Mouse (Mus musculus) urinary bladder, postnatal 36 days (tissue): ENCODE measurements around the gene 2010111I01Rik.

Experiments
- DNase-seq, 2 experiments: peaks; one replicate each; pipeline ENCODE4 v3.0.0; 2022; ENCODE audit warnings: low spot score in 2 of 2, mixed read lengths in 1 of 2

The 2010111I01Rik gene

DNA sequence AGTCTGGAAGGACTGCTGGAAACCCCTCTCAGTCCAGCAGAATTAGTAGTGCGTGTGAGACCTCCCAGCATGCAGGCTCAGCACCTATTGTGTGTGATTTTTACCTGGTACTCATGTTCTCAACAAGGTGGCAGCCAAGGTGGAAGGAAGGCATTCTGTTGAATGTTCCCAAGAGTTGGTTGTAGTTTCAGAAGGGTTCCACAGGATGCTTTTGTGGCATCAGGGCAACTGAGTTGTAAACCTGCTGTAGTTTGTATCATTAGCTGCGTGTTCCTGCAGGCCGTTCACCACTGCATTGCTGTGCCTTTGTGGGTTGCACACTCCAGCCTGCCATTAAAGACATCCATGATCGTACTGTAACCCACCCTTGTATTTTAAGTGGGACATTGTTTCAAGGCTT is 294.0 kb downstream of the 2010111I01Rik start:
- DNase-seq, result no peak

DNA sequence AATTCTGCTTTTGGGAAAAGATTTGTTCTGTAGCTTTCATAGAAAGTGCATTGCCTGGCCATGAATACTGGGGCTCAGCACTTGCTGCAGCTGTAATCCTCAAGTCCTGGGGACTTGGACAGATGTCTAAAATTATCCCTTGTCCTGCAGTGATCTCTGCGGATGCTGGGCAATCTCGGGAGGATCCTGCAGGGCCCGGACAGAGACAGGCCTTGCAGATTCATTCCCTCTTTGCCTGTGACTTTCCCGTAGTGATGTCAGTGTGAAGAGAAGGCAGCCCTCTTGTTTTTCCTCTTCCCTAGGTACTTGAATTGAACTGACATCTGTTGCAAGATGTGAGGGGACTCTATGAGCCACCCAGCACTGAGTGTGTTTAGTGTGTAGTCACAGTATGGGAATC is 295.4 kb downstream of the 2010111I01Rik start:
- DNase-seq, result no peak

DNA sequence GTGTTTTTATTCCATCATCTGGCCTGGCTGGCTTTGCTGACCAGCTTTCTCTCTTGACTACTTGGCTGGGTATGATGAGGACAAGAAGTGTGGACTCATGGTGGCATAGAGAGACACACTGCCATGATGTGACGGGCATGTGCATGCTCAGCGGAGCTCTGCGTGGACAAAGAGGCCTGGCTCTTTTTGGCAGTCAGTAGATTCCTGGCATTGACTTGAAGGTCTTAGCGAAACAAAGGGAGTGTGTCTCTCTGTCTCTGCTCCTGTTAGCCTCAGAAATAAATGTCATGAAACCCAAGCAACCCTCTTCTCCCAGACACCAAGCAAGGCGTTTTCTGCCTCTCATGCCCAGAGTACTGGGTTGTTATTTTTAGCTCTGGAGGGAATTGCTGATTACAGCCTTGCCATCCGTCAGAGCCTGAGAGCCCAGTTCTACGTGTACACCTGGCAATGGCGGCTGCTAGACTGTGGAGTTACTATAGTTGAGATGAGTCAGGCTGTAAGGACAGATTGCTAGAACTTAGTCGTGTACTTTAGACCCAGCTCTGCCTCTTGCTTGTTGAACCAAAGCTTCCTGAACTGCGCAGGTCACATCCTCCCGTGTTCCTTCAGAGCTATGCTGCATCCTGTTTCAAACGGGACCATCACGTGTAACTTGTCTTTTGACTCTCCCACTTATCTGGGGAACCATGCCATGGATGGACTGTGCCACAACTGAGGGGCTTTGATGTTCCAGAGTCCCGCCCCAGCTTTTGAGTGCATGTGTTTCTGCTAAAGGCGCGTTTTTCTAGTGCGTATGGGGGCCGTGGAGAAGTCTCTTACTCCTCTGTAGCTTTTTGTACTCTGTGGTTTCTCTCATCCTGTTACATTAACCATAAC is 296.3 kb downstream of the 2010111I01Rik start:
- no peak for DNase-seq

DNA sequence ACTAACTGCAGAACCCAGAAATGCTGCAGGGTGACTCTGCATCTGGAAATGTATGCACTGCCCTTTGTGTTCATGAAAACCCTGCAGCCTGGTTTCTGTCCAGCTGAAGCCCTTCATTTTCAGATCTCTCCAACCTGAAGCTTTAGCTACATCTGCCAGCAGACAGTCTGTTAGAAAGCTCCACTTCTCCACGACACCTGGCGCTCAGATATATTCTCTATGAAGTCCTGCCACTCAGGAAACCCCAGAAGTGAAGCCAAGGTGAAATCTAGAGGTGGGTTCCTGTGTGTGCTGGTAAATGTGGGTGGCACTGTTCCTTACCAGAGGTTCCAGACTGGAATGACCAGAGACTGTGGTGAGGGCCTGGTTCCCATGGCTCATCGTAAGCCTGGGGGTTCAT is 297.0 kb downstream of the 2010111I01Rik start:
- DNase-seq, result no peak

DNA sequence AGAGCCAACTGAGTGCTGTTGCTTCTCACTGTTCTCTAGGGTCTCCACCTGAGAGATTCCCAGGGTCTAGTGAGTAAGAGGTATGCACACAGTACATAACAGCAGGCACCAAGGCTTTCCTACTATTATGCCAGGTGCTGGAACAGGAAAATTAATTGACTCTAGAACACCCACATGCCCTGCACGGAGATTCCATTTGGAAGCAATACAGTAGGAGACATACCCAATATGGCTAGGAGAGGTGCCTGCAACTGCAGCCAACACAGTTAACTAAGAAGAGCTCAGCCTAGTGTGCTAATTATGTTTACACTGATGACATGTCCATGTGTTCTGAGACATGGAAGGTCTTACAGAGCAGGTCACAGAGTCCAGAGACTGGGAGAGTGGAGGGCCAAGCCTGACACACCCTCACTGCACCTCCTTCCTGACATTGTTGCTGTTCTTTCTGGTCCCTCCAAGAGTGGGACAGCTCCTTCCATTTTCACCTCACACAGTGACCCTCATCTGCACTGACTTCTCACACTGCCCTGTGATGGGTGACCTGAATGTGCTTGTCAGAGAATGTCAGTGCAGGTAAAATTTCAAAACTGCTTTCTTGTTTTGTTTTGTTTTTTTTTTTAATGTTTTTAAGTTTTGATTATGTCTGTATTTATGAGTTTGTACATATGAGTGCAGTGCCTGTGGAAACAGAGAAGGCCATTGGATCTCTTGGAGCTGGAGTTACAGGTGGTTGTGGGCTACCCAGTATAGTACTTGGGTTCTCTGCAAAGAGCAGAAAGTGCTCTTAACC is 297.7 kb downstream of the 2010111I01Rik start:
- no peak for DNase-seq

DNA sequence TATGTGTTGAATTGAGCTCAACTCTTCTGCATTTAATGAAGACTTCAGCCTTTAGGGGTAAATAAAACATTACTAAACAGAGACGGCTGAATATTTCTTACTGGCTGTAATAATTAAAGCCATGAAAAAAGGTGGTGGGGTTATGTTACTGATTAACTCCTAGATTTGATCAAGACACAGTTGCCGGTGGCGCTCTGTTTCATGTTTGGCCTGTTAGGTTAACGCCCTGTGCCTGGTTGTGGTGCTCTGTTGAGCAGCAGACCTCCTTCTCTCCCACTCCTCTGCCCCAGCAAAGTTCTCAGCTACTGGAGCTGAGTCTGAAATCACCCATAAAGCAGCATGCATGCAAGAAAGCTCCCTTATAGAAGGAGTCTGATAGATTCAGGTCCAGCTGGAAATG is 303.7 kb downstream of the 2010111I01Rik start:
- DNase-seq, result no peak

DNA sequence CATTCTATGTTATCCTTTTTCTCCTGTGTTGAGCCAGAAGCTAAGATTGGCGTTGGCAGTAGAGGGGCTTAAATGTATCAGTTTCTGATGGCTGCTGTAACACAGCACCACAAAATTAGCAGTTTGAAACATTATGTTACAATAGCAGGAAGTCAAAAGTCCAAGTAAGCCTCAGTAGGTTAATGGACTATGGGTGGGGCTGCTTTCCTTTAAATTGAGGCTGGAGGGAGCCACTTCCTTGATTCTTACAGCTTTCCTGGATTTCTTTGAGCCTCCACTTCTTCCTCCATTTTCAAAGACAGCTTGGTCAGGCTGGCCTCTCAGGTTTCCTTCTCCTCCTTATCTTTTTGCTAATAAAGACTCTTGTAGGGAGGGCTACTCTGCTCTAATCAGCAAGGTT is 304.1 kb downstream of the 2010111I01Rik start:
- DNase-seq, result no peak

DNA sequence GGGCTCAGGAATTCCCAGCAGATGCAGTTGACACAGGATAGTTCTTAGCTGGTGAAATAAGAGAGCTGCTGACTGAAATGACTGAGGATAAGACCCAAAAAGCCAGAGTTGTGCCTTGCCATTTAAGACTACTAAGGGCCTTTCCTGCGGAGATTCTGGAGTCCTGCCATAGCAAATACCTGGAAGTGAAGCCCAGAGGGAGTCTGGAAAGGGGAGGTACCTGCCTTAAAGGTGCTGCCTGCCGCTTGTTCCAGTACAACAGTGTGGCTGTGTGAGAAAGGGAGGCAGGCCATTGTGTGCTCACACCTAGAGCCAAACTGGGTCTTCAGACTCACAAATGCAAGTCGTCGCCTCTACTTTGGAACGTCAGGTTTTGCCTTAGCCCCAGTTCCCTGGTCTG is 305.5 kb downstream of the 2010111I01Rik start:
- no peak for DNase-seq

DNA sequence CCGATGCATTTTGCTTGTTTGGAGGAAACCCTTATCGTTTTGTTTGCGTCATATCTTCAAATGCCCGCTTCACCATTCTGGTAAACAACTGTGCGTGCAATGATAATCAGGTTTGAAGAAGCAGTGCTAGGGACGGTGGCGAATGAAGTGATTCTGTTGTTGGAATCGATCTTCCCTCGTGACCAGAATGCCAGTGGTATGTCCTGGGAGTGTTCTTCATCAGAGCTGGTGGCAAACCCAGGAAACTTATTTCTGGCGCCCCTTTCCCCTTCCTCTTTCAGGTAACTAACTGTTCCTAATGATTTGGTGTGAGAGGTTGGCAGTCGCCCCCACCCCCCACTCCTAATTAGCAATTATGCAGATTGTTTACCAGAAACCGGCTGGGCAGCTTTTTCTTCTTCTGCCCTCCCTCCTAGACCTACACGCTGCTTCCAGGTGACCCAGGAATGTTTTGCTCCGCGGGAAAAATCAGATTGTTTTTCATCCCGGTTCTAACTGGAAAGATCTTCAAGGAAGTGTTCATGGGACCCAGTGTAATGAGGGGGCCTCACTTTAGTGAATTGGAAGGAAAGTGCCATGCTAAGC is 307.4 kb downstream of the 2010111I01Rik start:
- no peak for DNase-seq

DNA sequence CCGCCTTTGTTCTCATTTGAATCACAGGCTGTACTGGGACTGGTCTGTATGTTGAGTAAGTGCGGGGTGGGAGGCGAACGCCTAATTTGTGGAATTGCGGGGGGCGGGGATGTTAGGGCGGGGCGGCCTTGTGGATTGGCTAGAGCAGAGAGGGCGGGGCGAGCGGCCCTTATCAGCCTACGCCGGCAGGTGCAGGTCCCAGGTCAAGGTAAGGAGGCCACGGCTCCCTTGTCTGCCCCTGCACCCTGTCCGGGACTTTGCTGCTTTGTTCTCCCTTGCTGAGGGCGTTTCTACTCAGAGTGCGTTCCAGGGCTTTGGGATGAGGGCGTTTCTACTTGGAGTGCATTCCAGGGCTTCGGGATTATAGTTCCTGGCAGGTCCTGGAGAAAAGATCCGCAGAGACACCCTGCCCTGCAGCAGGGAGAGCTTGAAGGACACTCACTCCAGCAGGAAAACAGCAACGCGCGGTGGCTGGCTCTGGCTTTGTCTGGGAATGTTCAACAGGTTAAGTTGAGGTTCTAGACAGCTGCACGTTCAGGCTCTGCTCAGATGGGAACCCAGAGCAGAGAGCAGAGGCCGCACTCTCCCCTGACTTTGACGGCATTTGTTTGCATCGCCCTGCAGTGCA is 308.0 kb downstream of the 2010111I01Rik start:
- peak; percentile 59 to 75 for DNase-seq

DNA sequence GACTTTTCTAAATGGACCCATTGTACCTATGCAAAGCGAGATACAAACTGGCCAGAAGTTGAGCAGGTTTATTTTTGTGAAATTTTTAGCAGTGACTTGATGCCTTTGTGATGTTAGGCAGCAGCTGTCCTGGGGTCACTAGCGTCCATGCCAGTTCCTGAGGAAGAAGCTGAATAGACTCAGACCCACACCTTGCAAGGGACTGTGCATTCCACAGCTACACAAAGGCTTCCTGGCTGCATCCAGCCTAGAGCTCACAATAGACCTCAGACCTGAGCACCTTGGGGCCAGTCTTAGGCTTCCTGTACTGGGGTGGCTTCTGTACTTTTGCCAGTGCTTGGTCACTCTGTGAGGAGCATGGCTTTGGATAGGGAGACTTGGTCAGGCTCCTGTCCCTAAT is 309.2 kb downstream of the 2010111I01Rik start:
- DNase-seq, result no peak

DNA sequence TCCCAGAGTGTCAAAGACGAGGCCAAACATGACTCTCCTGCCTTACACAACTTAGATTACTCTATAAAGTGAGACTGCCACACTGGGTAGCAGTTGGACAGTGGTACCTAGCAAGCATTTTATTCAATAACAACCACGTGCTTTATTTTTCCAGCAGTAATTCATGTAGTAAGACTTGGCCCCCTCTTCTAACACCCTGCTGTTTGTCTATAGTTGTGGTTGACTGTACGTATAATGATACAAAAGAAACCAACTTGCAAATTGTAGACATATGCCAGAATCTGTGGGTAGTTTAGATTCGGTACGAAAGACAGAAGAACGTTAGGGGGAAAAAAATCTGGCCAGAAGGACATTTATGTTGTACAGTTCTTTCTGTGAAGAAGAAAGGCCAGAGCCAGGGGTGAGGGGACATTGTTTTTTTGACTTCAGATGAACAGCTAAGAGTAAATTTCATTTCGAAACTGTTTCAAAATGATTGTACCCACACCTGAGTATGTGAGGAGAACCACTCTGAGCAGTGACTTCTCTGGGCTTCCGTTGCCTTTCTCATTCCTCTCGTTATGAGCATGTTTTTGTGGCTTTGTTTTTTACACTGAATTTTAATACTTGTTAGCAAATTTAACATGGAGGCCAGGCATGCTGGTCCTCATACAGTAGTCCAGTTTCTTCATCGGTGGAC is 309.9 kb downstream of the 2010111I01Rik start:
- no peak for DNase-seq

DNA sequence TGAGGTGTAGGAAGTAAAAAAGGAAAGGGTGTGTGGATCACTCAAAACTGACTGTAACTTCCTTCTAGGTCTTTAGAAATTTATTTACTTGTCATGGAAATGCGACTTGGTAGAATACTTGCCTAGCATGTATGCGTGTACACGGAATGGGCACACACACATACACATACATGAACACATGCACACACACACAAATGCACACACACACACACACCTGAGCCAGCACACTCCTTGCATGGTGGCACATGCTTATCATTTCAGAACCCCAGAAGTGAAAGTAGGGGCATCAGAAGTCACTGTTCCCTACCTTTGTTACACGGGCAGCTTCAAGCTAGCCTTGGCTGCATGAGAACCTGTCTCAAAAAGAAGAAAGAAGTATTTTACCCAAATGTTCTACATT is 311.7 kb downstream of the 2010111I01Rik start:
- no peak for DNase-seq

DNA sequence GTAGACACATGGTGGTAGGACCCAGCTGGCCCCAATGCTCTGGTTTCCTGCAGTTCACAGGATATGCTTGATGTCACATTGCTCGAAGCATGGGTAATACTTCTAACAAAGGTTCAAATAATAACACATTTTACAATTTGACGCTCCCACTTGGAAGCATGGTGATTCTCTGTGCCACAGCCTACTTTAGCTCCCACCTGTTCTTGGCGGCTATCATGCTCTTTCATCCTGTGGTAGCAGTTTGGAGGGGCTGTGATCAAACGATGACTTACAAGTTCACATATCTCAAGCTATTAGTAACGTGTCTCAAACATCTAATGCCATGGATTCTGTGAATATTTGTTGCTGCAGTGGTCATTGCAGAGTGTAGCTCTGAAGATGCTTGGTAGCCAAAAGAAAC is 312.6 kb downstream of the 2010111I01Rik start:
- no peak for DNase-seq

DNA sequence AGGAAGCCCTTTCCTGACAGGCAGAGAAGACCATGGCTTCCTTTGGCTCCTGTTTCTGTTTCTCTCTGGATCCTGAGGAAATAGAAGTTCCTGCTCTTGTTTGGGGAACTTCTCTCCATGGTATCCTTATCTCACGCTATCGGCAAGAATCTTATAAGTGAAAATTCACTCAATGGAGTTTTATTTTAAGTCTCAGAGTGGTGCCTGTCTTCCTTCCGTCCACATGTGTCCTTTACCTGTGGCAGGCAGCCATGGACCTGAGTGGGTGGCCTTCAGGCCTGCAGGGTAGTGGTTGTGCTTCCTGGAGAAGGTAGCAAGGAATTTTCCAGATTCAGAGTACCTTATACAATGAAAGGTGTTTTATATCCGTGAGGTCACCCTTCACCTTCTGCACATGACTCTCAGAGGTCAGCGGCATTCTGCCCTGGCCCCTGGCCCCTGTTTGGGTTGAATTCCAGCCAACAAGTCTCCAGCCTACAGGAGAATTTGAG is 313.5 kb downstream of the 2010111I01Rik start:
- DNase-seq, result no peak

DNA sequence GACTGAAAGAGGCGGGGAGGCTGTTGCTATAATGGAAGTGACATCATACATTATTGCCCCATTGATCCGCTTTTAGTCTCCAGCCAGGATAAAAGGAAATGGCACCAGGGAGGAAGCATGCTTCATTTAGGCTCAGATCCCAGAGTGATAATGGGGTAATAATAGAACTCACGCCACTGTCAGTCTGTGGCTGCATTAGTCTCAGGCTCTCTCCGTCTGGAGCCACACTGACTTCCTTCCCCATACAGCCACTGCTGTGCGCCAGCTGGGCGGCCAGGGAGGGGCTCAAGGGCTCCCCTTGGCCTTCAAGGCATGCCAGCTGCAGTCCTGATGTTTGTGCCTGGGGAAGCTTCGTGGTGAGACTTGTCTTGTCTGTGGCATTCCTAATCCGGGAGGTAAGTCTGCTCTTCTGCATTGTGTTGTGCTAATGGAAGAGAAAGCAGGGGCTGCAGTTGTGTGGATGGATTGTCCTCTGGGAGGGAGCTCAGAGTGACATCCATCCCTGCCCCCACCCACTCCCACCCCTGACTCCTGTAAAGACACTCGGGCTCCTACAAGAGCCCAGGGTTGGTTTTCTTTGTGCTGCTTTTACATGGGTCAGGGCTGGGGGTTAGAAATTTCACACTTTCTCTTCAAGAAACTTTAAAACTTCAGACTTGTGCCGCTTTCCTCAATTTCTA is 314.2 kb downstream of the 2010111I01Rik start:
- no peak for DNase-seq

DNA sequence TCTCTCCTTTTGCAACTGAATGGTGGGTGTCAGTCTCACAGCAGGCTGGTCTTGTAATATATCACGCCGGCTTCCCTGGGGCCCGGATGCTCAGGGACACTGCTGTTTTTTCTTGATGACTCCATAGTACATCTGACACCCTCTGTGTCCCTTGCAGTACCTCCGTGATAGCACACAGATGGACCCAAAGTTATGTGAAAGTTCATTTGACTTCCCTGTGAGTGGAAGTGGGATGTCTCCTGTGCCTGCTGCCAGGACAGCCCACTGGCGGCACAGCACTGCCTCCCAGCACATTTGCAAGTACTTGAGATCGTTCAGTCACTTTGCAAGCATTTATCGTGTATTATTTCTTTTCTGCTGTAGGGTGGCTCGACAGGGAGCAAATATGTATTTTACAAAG is 315.1 kb downstream of the 2010111I01Rik start:
- no peak for DNase-seq

DNA sequence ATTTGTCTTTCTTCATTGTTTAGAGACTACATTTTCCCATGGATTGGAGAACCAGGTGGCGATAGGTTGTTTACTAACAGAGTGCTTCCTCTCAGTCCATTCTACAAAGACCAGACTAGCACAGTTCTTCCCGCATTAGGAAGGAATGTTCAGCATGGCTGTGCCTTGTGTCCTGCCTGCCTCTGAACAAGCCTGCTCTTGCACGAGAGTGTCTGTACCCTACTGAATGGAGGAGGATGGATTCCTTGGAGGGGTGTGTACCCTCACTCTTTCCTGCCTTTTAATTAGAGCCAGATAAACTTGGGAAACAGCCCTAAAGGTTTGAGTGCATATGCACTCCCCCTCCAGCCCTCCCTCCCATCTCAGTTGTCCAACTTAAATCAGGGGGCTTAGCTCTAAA is 315.7 kb downstream of the 2010111I01Rik start:
- DNase-seq, result no peak

DNA sequence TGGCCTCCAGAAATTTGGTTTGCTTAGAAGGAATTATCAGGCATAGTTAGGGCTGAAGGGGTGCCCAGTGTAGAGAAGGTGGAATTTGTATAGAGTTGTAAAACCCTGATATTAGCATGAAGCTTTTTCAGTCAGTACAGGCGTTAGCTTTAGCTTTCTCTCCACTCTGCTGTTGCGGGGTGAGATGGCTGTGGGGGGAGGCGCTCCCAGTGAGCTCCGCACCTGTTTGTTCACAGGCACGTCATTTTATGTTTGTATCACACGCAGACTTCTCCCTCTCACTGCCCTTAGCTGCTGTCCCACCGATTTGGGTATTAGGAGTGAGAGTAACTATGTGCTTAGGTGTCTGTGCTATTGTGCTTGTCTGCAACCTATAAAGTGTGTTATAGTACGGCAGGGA is 316.5 kb downstream of the 2010111I01Rik start:
- DNase-seq, result no peak

DNA sequence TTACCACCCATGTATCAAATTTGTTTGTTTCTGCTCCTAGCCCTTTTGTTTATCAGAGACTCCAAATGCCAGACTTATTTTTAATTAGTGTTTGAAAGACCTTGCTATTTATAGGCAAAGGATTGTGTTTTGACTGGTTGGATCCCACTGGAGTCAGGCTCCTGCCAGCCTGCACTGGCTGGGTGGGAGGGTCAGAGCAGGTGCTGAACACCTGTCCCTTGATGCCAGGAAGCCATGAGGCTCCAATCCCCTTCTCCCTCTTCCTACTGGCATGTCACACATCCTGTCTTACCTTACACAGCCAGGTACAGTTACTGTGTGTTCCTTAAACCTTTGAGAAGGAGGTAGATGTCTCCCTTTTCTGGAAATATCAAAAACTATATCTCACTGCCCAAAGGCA is 318.5 kb downstream of the 2010111I01Rik start:
- DNase-seq, result no peak

DNA sequence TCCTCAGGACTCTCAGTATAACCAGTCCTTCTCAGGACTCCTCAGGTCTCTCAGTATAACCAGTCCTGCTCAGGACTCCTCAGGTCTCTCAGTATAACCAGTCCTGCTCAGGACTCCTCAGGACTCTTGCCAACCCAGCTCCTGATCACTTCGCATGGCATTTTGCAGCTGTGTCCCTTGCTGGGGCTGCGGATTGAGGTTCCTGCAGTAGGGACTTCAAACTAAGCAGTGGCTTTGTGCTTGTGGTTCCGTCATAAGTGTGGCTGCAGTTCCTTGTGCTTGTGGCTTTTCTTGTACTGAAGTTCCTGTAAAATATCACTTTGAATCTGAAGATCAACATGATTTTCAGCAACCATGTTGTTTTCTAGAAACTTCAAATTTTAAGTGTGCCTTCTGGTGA is 320.1 kb downstream of the 2010111I01Rik start:
- no peak for DNase-seq
